Mouse (Mus musculus): Measurements from ENCODE around the gene Ly6g6e. TPM values are rescaled to one million over a fixed set of nuclear protein-coding genes. Genes with fewer than 3 reads are reported as not detected.
A peak's percentile ranks its signal among the peaks of the same experiment; 100 is the strongest.
"Not testable (repeated sequence)": the region's sequence is repeated elsewhere in the genome, so short reads cannot be mapped to it uniquely, and the experiment has no call there.

Gene Ly6g6e
- not detected in 3 replicates for total RNA-seq (2017)

GRCm38 (mm10) chr17:35076507-35077176 lies at the start of gene Ly6g6e:
Ly6g6e (plus strand) TSS chr17:35076902.
- ATAC-seq (replicated peaks; ENCODE audit: insufficient number of reproducible peaks, low FRiP score, low TSS enrichment, poor library complexity, severe bottlenecking): no peak

GRCm38 (mm10) chr17:35027277-35028068 lies 49.2 kb upstream of the Ly6g6e start, which contains the start of gene Sapcd1:
Sapcd1 (minus strand) TSS chr17:35028016.
- ATAC-seq (replicated peaks; ENCODE audit: insufficient number of reproducible peaks, low FRiP score, low TSS enrichment, poor library complexity, severe bottlenecking): no peak

- ATAC-seq (replicated peaks; ENCODE audit: insufficient number of reproducible peaks, low FRiP score, low TSS enrichment, poor library complexity, severe bottlenecking): no peak
Measured at GRCm38 (mm10) chr17:35028315-35028714, 48.4 kb upstream of the Ly6g6e start.

- ATAC-seq (replicated peaks; ENCODE audit: insufficient number of reproducible peaks, low FRiP score, low TSS enrichment, poor library complexity, severe bottlenecking): peak; percentile 76
Measured at GRCm38 (mm10) chr17:35029691-35030532, 46.8 kb upstream of the Ly6g6e start.

GRCm38 (mm10) chr17:35031272-35031671 lies 45.4 kb upstream of the Ly6g6e start:
- no peak for ATAC-seq (replicated peaks; ENCODE audit: insufficient number of reproducible peaks, low FRiP score, low TSS enrichment, poor library complexity, severe bottlenecking)

- no peak for ATAC-seq (replicated peaks; ENCODE audit: insufficient number of reproducible peaks, low FRiP score, low TSS enrichment, poor library complexity, severe bottlenecking)
Measured at GRCm38 (mm10) chr17:35031880-35032279, 44.8 kb upstream of the Ly6g6e start.

GRCm38 (mm10) chr17:35032323-35032870 lies 44.3 kb upstream of the Ly6g6e start:
- no peak for ATAC-seq (replicated peaks; ENCODE audit: insufficient number of reproducible peaks, low FRiP score, low TSS enrichment, poor library complexity, severe bottlenecking)

- ATAC-seq (replicated peaks; ENCODE audit: insufficient number of reproducible peaks, low FRiP score, low TSS enrichment, poor library complexity, severe bottlenecking): not testable (repeated sequence)
Measured at GRCm38 (mm10) chr17:35033703-35034102, 43.0 kb upstream of the Ly6g6e start.

GRCm38 (mm10) chr17:35034896-35035295 lies 41.8 kb upstream of the Ly6g6e start:
- ATAC-seq (replicated peaks; ENCODE audit: insufficient number of reproducible peaks, low FRiP score, low TSS enrichment, poor library complexity, severe bottlenecking): no peak

- ATAC-seq (replicated peaks; ENCODE audit: insufficient number of reproducible peaks, low FRiP score, low TSS enrichment, poor library complexity, severe bottlenecking): no peak
Measured at GRCm38 (mm10) chr17:35039121-35039873, 37.4 kb upstream of the Ly6g6e start.

GRCm38 (mm10) chr17:35043794-35044193 lies 32.9 kb upstream of the Ly6g6e start:
- ATAC-seq (replicated peaks; ENCODE audit: insufficient number of reproducible peaks, low FRiP score, low TSS enrichment, poor library complexity, severe bottlenecking): no peak

GRCm38 (mm10) chr17:35044904-35045806 lies 31.5 kb upstream of the Ly6g6e start:
- no peak for ATAC-seq (replicated peaks; ENCODE audit: insufficient number of reproducible peaks, low FRiP score, low TSS enrichment, poor library complexity, severe bottlenecking)

GRCm38 (mm10) chr17:35045807-35046680 lies 30.7 kb upstream of the Ly6g6e start:
- ATAC-seq (replicated peaks; ENCODE audit: insufficient number of reproducible peaks, low FRiP score, low TSS enrichment, poor library complexity, severe bottlenecking): no peak

- peak; percentile 81 for ATAC-seq (replicated peaks; ENCODE audit: insufficient number of reproducible peaks, low FRiP score, low TSS enrichment, poor library complexity, severe bottlenecking)
Measured at GRCm38 (mm10) chr17:35046681-35047455, 29.8 kb upstream of the Ly6g6e start, which contains the start of gene Msh5. Msh5 (minus strand) TSS chr17:35046745.

GRCm38 (mm10) chr17:35047688-35048087 lies 29.0 kb upstream of the Ly6g6e start:
- ATAC-seq (replicated peaks; ENCODE audit: insufficient number of reproducible peaks, low FRiP score, low TSS enrichment, poor library complexity, severe bottlenecking): no peak
